Mouse (Mus musculus): ENCODE data around the gene Fto.

DNA sequence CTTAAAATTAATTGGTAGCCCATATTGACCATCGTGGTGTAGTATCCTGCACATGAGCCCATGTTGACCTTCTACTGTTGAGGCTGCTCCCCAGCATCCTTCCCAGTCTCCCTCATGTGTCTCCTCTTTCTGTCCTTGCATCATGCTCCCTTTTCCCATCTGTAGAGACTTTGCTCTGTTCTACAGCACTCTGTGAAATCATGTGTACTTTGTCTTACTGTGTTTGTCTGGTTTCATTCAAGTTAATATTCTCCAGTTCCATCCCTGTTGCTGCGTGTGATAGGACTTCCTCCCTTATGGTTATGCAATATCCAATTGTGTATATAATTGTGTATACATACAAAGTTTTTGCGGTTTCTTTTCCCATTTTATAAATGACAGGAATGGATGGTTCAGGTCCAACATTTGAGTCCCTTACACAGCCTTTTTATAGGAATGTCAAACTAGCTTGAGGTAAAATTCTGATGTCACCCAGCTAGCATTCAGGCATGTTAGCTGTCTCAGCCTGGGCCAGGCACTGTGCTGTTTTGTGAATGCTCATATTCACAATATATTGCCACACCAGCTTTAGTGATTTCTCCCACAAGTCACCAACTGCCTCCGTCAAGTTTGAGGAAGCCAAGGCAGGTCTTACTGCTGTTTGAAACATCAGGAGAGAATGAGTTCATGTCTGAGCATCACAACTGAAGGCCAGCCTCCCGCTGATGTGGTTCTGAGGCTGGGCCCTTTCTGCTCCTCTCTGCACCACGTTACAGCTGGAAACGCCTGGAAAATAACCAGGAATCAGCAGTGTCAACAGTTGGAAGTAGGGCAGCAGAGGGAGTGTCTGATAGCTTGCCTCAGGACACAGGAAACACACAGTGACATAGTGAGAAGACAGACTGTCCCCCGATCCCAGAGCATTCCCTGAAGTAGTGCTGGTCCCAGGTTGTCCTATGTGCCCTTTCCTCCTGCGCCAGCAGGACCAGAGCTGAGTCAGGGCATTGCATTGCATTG is 90.0 kb downstream of the Fto start:
- TF ChIP-seq CTCF (conservative IDR thresholded peaks at IDR 0.05 in 1 of 2, IDR thresholded peaks at IDR 0.05 in 1 of 2; ENCODE audit: low read depth in 2 of 2, low read length in 2 of 2): no peak
- TF ChIP-seq MAFK (IDR thresholded peaks at IDR 0.05; ENCODE audit: insufficient replicate concordance, low read length): no peak
- TF ChIP-seq MAX (IDR thresholded peaks at IDR 0.05; ENCODE audit: low read length): no peak
- no peak for TF ChIP-seq MEF2A (IDR thresholded peaks at IDR 0.05; ENCODE audit: borderline replicate concordance, low read depth, low read length)
- no peak for TF ChIP-seq ZNF384 (IDR thresholded peaks at IDR 0.05; ENCODE audit: low read depth, low read length)
- no peak for TF ChIP-seq TCF12 (IDR thresholded peaks at IDR 0.05; ENCODE audit: low read depth, low read length)
- no peak for TF ChIP-seq BHLHE40 (IDR thresholded peaks at IDR 0.05; ENCODE audit: low read depth, low read length)
- no peak for TF ChIP-seq POLR2A (IDR thresholded peaks at IDR 0.05; ENCODE audit: low read depth, low read length)
- TF ChIP-seq SIN3A (IDR thresholded peaks at IDR 0.05; ENCODE audit: low read length): no peak
- TF ChIP-seq NELFE (IDR thresholded peaks at IDR 0.05; ENCODE audit: low read depth, low read length): no peak
- TF ChIP-seq USF1 (IDR thresholded peaks at IDR 0.05; ENCODE audit: low read depth, low read length): no peak

Data from CH12.LX (cell line).